Mouse (Mus musculus): ENCODE measurements around the gene Sec14l1.

The Sec14l1 gene

DNA sequence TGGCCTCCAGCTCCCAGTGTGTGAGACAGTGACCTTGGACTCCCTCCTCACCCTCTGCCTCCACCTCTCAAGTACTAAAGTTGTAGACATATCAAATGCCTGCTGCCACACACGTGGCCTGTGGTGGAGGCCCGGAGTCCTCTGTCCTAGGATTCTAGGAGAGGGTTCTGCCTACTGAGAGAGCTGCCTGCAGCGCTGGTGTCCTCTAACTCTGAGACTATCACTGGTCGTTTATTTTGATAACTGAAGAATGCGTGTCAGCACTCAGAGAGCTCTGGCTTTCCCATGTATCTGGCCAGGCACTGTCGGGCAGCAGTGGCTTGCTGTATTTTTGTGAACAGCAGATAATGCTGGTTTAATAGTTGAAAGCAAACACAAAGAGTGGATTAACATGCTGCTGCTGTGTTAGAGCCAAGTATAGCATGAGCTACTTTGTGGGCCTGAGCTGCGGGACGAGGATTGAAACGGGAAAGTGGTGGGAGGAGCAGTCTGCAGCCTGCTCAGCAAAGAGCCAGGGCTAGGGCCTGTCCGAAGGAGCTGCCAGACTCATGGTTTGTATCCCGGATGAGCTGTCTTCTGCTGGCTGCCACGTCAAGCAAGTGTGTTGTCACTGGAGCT, 13.1 kb downstream of the Sec14l1 start:
- no peak for DNase-seq (ENCODE audit: low read depth, low spot score)

DNA sequence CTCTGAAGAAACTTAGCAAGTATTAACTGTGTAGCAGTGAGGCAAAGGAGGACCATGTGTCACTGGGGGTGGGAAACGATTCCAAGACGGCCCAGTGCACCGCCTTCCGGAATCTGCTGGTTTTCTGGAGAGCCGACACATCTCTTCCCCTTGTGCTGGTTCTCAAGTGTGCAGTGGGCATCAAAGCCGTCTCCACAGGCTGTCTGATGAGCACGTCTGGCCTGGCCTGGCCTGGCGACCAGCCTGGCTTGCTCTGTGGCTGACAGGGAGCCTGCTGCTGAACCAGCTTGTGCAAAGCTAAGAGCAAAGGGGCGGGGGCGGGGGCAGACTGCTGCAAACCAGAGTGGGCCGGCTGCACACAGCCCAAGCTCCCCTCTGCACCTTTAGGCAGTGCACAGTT, 14.5 kb downstream of the Sec14l1 start:
- no peak for DNase-seq (ENCODE audit: low read depth, low spot score)

DNA sequence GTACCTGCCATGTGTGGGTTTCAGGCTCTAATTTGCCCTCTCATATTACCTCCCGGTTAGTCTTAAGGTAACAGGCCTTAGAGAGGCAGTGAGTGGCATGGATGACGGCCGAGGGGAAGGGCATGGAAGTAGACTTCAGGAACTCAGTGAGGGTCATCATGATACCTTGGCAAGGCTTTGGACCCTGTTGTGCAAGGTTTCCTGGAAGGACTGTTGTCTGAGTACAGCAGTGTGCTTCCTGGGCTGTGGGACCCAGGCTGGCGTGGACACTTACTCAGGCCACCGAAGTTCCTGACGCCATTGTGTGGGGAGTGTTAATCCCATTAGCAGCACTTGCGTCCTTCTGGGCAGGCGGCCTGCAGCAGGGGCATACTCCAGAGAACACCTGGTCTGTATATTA, 15.1 kb downstream of the Sec14l1 start:
- no peak for DNase-seq (ENCODE audit: low read depth, low spot score)

DNA sequence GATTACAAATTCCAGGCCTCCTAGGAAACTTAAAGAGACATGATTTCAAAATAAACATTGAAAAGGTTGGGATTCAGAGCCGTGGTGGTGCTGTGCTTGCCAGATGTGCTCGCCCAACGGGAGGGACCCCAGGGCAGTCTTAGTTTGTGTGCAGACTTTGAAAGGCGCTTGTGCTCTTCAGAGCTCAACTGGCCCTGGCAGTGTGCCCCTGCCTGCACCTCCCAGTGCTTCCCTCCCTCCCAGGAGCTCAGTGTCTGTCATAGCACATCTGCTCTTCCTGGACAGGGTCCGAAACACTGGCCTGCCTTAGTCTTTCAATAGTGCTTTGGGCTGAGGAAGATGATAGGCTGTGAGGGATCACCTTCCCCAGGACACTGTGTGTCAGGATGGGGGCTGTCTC, 15.9 kb downstream of the Sec14l1 start:
- DNase-seq (ENCODE audit: low read depth, low spot score): no peak

DNA sequence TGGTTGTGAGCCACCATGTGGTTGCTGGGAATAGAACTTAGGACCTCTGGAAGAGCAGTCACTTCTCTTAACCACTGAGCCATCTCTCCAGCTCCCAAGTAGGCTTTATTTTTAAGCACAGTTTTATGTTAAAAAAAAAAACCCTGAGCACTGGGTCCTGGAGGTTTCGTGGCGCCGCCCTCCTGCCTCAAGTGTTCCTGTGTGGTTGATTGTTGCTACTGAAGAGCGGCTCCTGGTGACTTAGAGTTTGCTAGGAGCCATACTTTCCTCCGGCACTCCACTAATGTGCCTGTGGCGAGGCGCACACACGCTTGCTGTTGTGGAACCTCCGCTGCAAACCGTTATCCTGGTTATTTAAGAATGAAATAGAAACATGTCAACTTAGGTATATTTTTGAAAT, 16.5 kb downstream of the Sec14l1 start:
- no peak for DNase-seq (ENCODE audit: low read depth, low spot score)

DNA sequence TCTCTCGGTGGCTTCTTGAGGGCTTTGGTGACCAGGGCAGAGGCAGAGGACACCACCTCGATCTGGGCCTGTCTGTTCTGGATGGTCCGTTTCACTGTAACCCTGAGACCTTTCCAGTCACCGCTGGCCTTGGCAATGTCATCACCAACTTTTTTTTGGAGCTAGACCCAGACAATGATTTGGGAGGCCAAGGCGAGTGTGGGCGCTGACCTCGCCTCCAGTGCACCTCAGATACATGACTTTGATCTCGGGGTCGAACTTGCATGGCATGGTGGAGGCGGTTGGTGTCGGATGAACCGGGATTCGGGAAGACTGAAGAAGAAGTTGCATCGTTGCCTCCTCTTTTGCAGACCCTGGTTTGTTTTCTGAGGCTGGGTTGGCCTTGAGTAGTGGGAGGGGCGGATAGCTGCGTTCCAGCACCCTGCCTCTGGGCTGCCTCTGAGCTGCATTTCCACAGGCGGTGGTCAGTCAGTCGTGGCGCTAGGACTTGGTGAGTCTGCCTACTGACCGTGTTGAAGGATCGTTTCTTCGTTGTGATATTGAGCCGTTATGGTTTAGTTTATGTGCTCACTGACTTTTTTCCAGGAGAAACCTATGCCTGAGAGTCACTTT, 19.9 kb downstream of the Sec14l1 start:
- no peak for DNase-seq (ENCODE audit: low read depth, low spot score)

DNA sequence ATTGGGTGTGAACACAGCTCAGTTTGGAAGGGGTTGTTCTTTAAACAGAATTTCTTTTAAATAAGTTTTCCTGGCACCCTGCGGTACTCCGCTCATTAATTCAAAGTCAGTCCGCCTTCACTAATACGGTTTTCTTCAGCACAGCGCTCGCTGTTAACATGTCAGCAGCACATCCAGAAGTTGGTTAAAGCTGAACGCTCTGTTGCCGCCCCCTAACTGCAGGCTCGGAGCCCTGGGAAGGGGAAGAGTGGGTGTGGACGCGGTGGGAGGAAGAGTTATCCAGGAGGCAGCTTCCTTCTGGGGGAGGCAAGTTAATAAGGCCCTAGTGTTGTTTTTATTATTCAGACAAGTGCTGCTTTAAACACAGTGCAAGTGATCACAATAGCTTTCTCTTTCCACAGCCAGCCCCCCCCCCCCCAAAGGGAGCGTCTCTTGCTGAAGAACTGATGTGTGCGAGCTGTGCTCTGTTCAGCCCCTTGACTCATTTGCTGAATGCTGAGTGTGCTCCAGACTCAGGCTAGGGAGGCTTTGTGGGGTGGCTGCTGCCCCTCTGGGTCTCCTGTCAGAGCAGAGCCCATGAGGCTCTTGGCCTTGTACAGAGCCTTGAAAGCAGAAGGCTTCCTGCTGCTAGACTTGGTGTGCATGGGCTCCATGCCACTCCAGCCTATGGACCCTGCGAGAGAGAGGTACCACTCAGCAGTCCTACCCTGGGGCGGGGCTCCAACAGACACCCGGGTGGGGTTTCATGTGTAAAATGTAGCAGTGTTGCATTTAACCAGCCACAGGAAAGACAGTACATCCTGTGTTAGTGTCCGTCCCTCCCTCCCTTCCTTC, 20.7 kb downstream of the Sec14l1 start:
- DNase-seq (ENCODE audit: low read depth, low spot score): no peak

DNA sequence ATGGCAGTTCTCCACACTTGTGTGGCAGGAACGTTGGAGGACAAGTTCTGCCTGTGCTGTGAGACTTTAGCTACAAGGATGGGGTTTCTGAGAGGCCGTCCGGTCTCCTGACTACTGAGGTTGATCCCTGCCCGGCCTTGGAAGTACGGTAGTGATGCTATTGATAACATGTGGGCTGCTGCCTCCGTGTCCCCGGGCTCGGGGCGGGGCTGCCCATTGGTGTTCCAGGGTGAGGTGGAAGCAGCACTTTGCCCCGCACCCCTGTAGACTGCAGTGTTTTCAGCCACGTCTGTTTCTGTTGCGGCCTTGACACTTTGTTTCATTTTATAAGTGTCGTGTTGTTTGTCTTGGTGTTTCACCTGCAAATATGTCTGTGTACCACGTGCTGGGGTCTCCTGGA, 21.9 kb downstream of the Sec14l1 start:
- DNase-seq (ENCODE audit: low read depth, low spot score): no peak

DNA sequence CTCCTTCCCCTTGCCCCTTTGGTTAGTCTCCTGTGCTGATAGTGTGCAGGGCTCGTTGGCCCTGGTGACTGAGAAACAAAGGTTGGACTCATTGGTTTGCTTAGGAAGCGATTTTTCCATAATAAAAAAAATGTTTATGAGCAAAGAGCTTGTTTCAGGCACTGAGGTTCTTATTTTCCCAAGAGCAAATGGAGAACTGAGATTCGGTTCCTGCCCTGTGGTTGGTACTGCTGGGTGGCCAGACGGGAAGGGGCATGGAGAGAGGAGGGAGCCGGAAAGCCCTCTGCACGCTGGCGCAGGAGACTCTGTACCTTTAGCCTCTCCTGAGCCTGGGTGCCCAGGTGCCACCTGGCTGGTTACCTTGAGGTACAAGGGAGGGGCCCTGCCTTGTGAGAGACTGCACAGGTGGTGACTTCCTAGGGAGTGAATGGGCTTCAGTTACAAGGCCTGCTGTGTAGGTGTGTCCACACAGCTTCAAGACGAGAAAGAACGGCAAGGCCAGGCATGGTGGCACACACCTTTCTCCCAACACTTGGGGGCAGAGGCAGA, 23.3 kb downstream of the Sec14l1 start:
- no peak for DNase-seq (ENCODE audit: low read depth, low spot score)

DNA sequence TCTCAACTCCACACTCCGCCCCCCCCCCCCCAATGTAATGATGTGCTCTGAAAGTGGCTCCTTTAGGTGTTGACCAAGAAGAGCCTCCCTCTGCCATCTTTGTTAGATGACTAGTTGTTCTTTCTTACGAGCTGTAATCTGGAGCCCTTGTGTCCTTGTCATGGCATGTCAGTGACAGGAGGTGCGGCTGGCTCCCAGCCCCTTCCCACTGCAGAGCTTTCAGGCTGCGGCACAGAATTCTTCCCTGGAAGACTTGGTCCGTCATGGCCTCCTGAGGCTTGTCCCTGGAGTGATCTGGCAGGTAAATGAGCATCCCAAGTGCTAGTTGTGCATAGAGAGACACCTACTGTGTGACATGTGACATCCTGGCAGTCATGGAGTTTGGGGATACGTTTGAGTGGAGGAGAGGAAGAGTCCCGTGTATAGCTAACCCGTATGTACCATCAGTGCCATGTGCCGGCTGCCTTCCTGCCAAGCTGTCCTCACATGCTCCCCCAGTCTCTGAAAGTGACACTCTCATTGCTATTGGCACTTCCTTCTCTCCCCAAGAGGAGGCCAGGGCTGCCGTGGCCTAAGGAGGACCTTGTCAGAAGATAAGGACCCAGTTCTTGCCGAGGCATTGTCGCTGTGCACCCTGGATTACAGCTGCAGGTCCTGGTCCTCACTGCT, 24.0 kb downstream of the Sec14l1 start:
- DNase-seq (ENCODE audit: low read depth, low spot score): no peak

DNA sequence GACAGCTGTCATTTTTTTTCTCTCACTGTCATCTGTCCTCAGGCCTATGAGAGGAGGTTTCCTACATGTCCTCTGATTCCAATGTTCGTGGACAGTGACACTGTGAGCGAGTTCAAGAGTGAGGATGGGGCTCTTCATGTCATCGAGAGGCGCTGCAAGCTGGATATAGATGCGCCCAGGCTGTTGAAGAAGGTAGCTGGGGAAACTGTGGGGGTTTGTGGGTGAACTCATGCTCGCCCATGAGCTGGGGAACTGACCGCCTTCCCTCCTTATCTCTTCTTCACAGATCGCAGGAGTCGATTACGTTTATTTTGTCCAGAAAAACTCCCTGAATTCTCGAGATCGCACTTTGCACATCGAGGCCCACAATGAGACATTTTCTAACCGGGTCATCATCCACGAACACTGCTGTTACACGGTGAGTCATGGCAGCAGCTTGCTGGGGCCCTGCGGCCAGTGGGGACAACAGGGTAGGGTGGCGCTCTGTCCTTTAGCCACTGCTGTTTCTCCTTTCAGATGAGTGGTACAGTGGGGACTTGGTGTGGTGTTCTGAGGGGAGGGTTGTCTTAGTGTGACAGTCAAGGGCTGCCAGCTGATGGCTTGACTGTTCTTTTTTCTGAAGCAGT, 26.5 kb downstream of the Sec14l1 start:
- no peak for DNase-seq (ENCODE audit: low read depth, low spot score)

DNA sequence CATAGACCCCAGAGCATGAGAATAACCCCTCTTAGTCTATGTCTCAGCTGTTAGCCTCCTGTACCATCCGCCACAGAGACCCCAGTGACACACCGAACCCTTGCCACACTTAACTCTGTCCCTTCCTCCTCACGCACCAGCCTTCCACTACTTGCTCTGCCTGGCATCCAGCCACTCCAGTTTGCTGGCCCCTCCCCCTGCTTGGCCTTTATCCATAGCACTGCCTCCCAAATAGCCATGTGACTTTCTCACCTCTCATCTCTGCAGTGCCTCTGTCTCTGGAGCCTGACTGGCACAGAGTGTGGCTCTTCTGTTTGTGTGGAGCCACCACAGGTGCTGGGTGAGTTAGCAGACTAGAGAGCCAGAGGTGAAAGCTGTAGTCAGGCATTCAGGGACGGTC, 27.5 kb downstream of the Sec14l1 start:
- no peak for DNase-seq (ENCODE audit: low read depth, low spot score)

DNA sequence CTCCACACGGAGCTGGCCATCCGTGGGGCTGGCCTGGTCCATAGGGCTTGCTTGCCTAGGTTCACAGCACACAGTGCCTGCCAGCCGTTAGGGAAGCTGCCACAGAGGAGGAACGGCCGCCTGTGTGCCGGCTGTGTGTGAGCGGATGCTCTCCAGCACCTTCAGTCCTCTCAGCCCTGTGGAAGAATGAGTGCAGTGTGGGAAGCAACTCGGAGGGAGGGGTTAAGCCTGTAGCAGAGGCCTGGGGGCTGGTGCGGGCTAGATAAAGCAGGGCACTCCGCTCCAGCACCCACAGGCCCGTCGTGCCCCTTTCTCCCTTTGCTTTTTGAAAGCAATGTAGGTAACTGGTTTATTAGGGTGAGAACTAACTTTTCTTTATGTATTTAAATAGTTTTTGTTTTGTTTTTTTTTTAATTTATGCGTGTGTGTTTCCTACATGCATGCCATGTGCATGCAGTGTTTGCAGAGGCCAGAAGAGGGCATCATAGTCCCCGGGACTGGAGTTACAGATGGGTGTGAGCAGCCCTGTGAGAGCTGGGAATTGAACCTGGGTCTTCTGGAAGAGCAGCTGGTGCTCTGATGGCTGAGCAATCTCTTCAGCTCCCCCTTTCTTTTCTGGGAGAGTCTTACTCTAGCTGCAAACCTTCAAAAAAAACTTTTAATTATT, 30.6 kb downstream of the Sec14l1 start:
- no peak for DNase-seq (ENCODE audit: low read depth, low spot score)

DNA sequence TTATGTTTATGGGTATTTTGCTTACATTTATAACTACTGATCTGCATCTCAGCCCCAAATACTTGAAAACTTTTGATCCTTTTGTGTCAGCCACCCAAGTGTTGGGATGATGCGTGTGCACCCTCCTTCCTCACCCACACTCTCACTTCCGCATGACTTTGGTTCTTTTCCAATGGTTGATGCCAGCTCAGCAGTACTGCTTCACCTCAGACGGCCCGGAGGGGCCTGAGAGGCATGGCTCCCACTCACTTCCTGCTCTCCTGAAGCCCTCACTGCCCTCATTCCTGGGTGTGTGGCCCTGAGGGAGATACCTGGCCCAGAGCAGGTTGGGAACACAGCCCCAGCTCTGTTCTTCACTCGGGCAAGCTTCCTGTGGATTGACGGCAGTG, 31.1 kb downstream of the Sec14l1 start:
- DNase-seq (ENCODE audit: low read depth, low spot score): no peak

DNA sequence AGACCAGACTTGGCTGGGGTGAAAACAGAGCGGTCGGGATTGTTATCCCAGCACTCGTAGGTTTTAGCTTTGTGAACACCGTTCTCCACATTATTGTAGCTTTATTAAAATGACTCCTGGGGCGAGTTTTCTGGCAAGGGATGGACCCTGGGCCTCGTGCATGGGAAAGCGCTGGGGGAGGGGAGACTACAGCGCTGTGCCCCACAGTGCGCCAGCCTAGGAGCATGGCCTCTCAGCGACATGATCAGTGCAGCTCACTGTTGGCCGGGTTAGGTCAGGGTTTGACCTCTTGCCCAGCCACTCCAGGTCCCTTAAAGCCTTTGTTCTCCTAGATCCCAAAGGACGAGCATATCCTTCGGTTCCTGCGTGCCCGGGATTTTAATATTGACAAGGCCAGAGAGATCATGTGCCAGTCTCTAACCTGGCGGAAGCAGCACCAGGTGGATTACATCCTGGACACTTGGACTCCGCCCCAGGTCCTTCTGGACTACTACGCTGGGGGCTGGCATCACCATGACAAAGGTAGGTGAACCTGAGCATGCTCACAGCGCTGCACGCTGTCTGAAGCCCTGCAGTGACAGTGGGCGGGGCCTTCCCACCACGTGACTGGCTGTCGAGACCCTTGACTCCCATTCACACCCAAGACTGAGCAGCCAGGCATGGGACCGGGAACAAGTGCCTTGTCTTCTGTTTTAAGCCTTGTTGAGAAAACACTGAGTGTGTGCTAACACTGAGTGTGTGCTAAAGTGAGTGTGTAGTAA, 32.0 kb downstream of the Sec14l1 start:
- no peak for DNase-seq (ENCODE audit: low read depth, low spot score)

DNA sequence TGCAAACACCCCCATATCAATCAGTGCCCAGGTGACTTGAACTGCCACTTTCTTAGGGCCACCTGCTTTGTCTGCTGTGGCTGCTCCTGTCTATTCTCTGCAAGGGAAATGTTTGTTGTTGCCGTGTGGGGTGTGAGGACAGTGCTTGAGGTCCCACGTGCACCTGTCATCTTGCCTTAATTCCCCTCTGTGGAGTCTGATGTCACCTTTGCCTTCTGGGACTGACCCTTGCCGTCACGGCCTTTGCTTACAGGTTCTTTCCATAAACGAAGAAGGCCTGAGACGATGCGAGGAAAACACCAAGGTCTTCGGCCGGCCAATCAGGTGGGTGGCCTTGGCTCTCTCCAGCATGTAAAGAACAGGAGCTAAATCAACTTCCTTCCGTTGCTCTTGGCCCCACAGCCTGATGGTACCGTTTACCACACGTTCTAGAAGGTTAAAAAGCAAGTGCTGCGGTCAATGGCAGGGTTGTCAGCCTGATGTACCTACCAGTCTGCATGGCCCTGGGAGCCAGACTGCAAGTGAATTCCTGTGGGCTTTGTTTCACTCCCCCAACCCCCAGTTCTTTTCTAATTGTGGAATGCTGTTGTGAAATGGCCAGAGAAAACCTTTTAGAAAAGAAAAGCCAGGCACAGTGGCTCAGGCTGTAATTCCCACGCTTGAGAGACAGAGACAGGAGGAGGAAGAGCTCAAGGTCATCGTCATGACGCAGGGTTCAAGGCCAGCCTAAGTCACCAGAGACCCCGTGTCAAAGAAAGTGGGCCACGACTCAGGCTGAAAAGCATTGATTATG, 34.1 kb downstream of the Sec14l1 start:
- no peak for DNase-seq (ENCODE audit: low read depth, low spot score)

DNA sequence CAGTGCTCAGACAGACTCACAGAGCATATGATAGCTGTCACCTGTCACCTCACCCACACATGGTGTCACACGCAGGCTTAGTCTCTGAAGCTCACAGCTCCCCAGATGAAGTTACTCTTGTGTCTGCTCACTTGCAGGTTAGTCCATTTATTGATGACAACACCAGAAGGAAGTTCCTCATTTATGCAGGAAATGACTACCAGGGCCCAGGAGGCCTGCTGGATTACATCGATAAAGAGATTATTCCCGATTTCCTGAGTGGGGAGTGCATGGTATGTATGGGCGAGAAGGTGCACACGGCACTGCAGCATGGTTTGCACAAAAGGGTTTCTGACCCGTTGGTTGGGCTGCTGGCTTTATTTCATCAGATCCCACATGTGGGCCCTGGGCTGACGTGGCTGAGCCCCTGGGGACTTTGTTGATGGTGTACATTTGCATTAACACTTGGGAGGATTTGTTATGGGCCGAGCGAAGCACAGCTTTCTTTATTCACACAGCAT, 35.5 kb downstream of the Sec14l1 start:
- no peak for DNase-seq (ENCODE audit: low read depth, low spot score)

DNA sequence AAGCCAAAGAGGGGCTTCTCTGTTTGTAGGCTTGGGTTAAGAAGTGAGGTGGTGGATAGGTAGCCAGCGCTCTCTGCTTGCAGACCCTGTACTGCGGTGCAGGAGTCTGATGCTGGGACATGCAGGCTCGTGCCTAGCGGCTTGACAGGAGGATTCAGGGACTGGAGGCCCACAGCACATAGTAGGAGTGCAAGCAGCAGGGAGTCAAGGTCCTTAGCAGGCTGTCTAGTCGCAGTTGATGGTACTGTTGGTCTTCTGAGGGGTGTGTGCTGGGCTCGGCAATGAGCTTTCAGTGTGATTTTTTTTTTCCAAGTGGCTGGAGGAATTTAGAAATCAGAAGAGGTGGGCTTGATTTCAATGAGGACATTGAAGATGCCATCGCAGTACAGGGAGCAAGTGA, 36.5 kb downstream of the Sec14l1 start:
- DNase-seq (ENCODE audit: low read depth, low spot score): no peak

DNA sequence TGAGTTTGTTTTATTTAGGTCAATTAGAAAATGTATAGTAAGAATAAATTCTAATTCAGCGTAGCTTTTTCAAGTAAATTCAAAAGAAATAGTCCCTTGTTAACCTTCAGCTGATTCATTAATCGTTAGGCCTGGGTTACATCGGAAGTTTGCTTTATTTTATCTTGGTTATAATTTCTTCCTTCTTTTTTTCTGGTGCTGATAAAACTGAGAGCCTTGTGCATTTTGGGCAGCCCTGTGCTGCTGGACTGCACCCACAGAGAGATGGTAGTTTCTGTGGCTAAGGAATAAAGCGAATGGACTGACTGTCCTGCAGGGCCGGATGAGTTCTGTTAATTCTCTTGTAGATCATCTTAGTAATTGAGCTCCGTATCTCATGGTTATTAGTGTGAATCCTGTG, 37.6 kb downstream of the Sec14l1 start:
- DNase-seq (ENCODE audit: low read depth, low spot score): no peak
